Mouse (Mus musculus): ENCODE results near the gene Arhgap15. TPM values are rescaled to one million over a fixed set of nuclear protein-coding genes. Genes with fewer than 3 reads are reported as not detected.
A peak's percentile ranks its signal among the peaks of the same experiment; 100 is the strongest.

Gene Arhgap15
- polyA plus RNA-seq, 1 experiment from 2014 or later, result 1.0 TPM

DNA sequence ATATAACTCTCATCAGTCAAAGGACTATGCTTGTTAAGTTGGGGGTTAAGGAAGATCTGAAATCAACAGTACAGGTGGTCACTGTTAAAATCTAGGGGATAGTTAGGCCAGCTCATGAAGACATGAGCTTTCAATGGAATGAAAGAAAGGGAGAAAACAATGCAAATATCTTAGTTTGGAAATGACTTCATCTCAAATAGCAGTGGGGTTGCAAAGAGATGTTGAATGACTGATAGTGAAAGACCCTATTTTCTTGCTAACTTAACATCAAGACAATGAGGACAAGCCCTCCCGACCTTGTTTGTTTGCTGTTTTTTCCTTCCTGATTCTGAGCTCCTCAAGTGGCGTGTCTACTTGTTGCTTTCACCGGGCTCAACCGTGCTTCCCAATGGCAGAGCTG lies 597.6 kb downstream of the Arhgap15 start:
- DNase-seq (ENCODE audit: low spot score) (no peak), ATAC-seq (no peak)
- no peaks in the 10 kb centered on the region for H3K36me3 ChIP-seq (ENCODE audit: control insufficient read depth, insufficient read depth, low read length)
- H3K4me1 ChIP-seq (ENCODE audit: control insufficient read depth, insufficient read depth, low read length), result peaks cover 2% of the 10 kb centered on the region; the same call in 1 of the 2 replicates
- H3K4me2 ChIP-seq (ENCODE audit: low read length), result no peak overlapping the region
- H3K4me3 ChIP-seq (ENCODE audit: low read depth, low read length), result no peak overlapping the region
- H3K27ac ChIP-seq (ENCODE audit: low read depth, low read length), result no peak overlapping the region
- no peaks in the 10 kb centered on the region for H3K9me3 ChIP-seq (replicated peaks; ENCODE audit: control insufficient read depth, low read length)
- no peaks in the 10 kb centered on the region for H3K27me3 ChIP-seq (replicated peaks; ENCODE audit: control insufficient read depth, insufficient read depth, low read length)
- 86% methylated on average over 4 of the region's 4 CpGs for WGBS
- no peak overlapping the region for H3K9ac ChIP-seq (ENCODE audit: low read length)

- DNase-seq (ENCODE audit: low spot score) (no peak), ATAC-seq (no peak)
- no peaks in the 10 kb centered on the region for H3K9me3 ChIP-seq (replicated peaks; ENCODE audit: control insufficient read depth, low read length)
- H3K36me3 ChIP-seq (ENCODE audit: control insufficient read depth, insufficient read depth, low read length), result no peaks in the 10 kb centered on the region
- no peak overlapping the region for H3K4me2 ChIP-seq (ENCODE audit: low read length)
- no peak overlapping the region for H3K4me3 ChIP-seq (ENCODE audit: low read depth, low read length)
- no peaks in the 10 kb centered on the region for H3K27me3 ChIP-seq (replicated peaks; ENCODE audit: control insufficient read depth, insufficient read depth, low read length)
- H3K4me1 ChIP-seq (ENCODE audit: control insufficient read depth, insufficient read depth, low read length), result no peaks in the 10 kb centered on the region
- no peak overlapping the region for H3K9ac ChIP-seq (ENCODE audit: low read length)
- 67% methylated on average over 5 of the region's 5 CpGs for WGBS
- no peak overlapping the region for H3K27ac ChIP-seq (ENCODE audit: low read depth, low read length)
Measured at GRCm38 (mm10) chr2:44347781-44348180, 599.2 kb downstream of the Arhgap15 start.

DNA sequence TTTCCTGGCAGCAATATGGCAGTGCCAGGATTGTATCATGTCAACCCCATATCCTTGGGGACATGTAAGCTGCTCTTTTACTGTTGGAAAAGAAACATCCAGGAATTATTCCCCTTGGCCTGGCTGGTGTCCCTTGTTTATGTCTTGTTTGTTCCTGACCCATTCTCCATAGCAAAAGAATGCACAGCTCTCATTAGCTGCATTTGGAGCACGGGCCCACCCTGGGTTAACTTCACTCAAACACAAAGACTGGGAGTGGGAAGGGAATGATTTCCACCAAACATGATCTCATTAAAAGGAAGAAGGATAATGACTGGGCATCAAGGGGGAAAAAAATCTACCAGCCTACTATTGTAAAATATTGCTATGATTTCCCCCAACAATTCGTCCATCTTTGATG lies 600.5 kb downstream of the Arhgap15 start:
- ATAC-seq, result no peak
- H3K4me3 ChIP-seq (ENCODE audit: low read depth, low read length), result no peak overlapping the region
- H3K27ac ChIP-seq (ENCODE audit: low read depth, low read length), result no peak overlapping the region
- no peak for DNase-seq (ENCODE audit: low spot score)
- no peaks in the 10 kb centered on the region for H3K36me3 ChIP-seq (ENCODE audit: control insufficient read depth, insufficient read depth, low read length)
- H3K4me1 ChIP-seq (ENCODE audit: control insufficient read depth, insufficient read depth, low read length), result no peaks in the 10 kb centered on the region
- no peaks in the 10 kb centered on the region for H3K27me3 ChIP-seq (replicated peaks; ENCODE audit: control insufficient read depth, insufficient read depth, low read length)
- no peak overlapping the region for H3K9ac ChIP-seq (ENCODE audit: low read length)
- no peaks in the 10 kb centered on the region for H3K9me3 ChIP-seq (replicated peaks; ENCODE audit: control insufficient read depth, low read length)
- WGBS, result 20% methylated on average over 2 of the region's 2 CpGs
- H3K4me2 ChIP-seq (ENCODE audit: low read length), result no peak overlapping the region

DNA sequence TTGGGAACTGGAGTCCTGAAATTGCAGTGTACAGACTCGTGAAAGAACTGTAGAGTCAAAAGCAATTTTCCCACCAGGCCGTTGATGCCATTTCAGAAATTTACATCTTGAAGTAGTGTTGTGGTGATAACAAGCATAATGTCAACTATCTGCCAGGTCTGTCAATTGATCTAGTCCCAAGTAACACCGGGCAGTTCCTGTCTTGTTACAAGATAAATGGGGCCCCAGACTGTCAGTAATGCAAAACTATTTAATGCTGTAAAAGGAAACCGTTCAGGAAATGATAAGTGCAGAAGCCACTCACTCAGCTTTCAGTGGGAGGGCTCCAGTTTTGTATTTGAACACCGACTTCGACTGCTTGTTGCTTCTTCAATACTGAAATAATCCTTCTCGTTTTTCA lies 604.3 kb downstream of the Arhgap15 start:
- ATAC-seq, result no peak

GRCm38 (mm10) chr2:44353594-44353993 lies 605.0 kb downstream of the Arhgap15 start:
- Histone ChIP-seq H3K9ac (ENCODE audit: low read length) (no peak overlapping the region), H3K27me3 (replicated peaks; ENCODE audit: control insufficient read depth, insufficient read depth, low read length) (no peaks in the 10 kb centered on the region), H3K27ac (ENCODE audit: low read depth, low read length) (no peak overlapping the region), H3K9me3 (replicated peaks; ENCODE audit: control insufficient read depth, low read length) (no peaks in the 10 kb centered on the region), H3K4me1 (ENCODE audit: control insufficient read depth, insufficient read depth, low read length) (no peaks in the 10 kb centered on the region), H3K4me3 (ENCODE audit: low read depth, low read length) (no peak overlapping the region), H3K4me2 (ENCODE audit: low read length) (no peak overlapping the region), H3K36me3 (ENCODE audit: control insufficient read depth, insufficient read depth, low read length) (no peaks in the 10 kb centered on the region)
- WGBS, result 89% methylated on average over 4 of the region's 4 CpGs
- ATAC-seq, result no peak
- peak; percentile 41 for DNase-seq (ENCODE audit: low spot score)

More for the DNA sequence above, 604.3 kb downstream of the Arhgap15 start:
- H3K9me3 ChIP-seq (replicated peaks; ENCODE audit: control insufficient read depth, low read length), result no peaks in the 10 kb centered on the region
- H3K36me3 ChIP-seq (ENCODE audit: control insufficient read depth, insufficient read depth, low read length), result no peaks in the 10 kb centered on the region
- no peak overlapping the region for H3K27ac ChIP-seq (ENCODE audit: low read depth, low read length)
- H3K9ac ChIP-seq (ENCODE audit: low read length), result no peak overlapping the region
- H3K27me3 ChIP-seq (replicated peaks; ENCODE audit: control insufficient read depth, insufficient read depth, low read length), result no peaks in the 10 kb centered on the region
- WGBS, result 85% methylated on average over 7 of the region's 7 CpGs
- no peak for DNase-seq (ENCODE audit: low spot score)
- H3K4me1 ChIP-seq (ENCODE audit: control insufficient read depth, insufficient read depth, low read length), result no peaks in the 10 kb centered on the region
- no peak overlapping the region for H3K4me3 ChIP-seq (ENCODE audit: low read depth, low read length)
- no peak overlapping the region for H3K4me2 ChIP-seq (ENCODE audit: low read length)

DNA sequence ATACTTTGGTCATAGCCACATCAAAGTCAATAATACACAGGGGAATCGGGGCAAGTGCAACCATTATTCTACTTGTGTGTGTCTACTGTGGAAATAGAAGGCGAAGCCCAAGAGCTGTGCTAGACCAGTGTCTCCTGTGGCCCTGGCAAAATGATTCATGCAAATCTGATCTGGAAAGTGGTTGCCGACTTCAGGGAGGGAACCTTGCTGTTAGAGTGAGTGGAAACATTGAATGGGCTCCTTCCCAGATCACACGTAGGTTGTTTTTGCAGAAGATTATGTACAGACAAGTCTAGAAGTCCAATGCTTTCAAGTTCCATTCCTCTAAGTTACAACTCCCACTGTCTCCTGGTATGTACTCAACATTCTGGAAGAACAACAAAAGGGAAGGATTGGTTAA lies 606.2 kb downstream of the Arhgap15 start:
- WGBS, result 91% methylated on average over 4 of the region's 4 CpGs

DNA sequence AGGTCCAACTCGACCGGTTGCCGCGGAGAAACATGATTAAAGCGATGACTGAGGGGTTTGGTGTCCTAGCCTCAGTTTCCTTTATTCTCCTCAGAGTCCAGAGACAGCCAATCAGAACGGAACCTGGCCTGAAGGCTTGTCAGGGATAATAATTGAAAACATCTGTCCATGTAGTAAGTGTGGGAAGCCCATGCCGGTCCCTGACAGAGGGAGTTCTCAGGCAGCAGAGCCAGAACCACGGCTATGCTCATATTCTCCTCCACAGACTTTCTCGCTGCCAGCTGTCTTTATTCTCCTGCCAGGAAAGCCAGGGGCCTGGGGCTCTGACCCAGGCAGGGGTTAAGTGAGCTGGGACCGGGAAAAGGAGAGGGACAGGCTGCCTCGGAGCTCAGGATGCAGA lies 606.7 kb downstream of the Arhgap15 start:
- Histone ChIP-seq H3K9ac (ENCODE audit: low read length) (no peak overlapping the region), H3K27ac (ENCODE audit: low read depth, low read length) (no peak overlapping the region), H3K4me2 (ENCODE audit: low read length) (no peak overlapping the region), H3K36me3 (ENCODE audit: control insufficient read depth, insufficient read depth, low read length) (no peaks in the 10 kb centered on the region), H3K9me3 (replicated peaks; ENCODE audit: control insufficient read depth, low read length) (no peaks in the 10 kb centered on the region), H3K27me3 (replicated peaks; ENCODE audit: control insufficient read depth, insufficient read depth, low read length) (no peaks in the 10 kb centered on the region), H3K4me1 (ENCODE audit: control insufficient read depth, insufficient read depth, low read length) (no peaks in the 10 kb centered on the region), H3K4me3 (ENCODE audit: low read depth, low read length) (no peak overlapping the region)
- DNase-seq (ENCODE audit: low spot score), result no peak
- ATAC-seq, result no peak
- 78% methylated on average over 11 of the region's 11 CpGs for WGBS

More for the DNA sequence above, 606.2 kb downstream of the Arhgap15 start:
- Histone ChIP-seq H3K9ac (ENCODE audit: low read length) (no peak overlapping the region), H3K27me3 (replicated peaks; ENCODE audit: control insufficient read depth, insufficient read depth, low read length) (no peaks in the 10 kb centered on the region), H3K27ac (ENCODE audit: low read depth, low read length) (no peak overlapping the region), H3K36me3 (ENCODE audit: control insufficient read depth, insufficient read depth, low read length) (no peaks in the 10 kb centered on the region), H3K4me2 (ENCODE audit: low read length) (no peak overlapping the region), H3K4me1 (ENCODE audit: control insufficient read depth, insufficient read depth, low read length) (no peaks in the 10 kb centered on the region), H3K4me3 (ENCODE audit: low read depth, low read length) (no peak overlapping the region), H3K9me3 (replicated peaks; ENCODE audit: control insufficient read depth, low read length) (no peaks in the 10 kb centered on the region)
- ATAC-seq (no peak), DNase-seq (ENCODE audit: low spot score) (no peak)

- ATAC-seq, result no peak
- Histone ChIP-seq H3K9ac (ENCODE audit: low read length) (no peak overlapping the region), H3K27ac (ENCODE audit: low read depth, low read length) (no peak overlapping the region), H3K4me3 (ENCODE audit: low read depth, low read length) (no peak overlapping the region), H3K4me1 (ENCODE audit: control insufficient read depth, insufficient read depth, low read length) (no peaks in the 10 kb centered on the region), H3K9me3 (replicated peaks; ENCODE audit: control insufficient read depth, low read length) (no peaks in the 10 kb centered on the region), H3K27me3 (replicated peaks; ENCODE audit: control insufficient read depth, insufficient read depth, low read length) (no peaks in the 10 kb centered on the region), H3K36me3 (ENCODE audit: control insufficient read depth, insufficient read depth, low read length) (no peaks in the 10 kb centered on the region), H3K4me2 (ENCODE audit: low read length) (no peak overlapping the region)
- DNase-seq (ENCODE audit: low spot score), result no peak
- WGBS, result 80% methylated on average over 5 of the region's 5 CpGs
Measured at GRCm38 (mm10) chr2:44356248-44356886, 607.7 kb downstream of the Arhgap15 start.

DNA sequence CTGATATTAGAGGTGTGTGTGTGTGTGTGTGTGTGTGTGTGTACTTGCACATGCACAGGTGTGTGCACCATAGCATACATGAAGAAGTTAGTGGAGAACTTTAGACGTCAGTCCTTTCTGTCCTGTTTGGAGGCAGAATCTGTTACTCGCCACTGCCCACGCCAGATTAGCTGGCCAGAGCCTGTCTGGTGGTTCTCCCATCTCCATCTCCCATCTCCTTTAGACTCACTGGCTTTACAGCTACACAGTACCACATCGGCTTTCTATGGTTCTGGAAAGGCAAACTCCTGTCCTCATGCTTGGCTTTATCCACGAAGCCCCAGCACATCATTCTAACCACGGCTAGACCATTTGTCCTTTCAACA lies 608.2 kb downstream of the Arhgap15 start:
- no peak for DNase-seq (ENCODE audit: low spot score)
- H3K36me3 ChIP-seq (ENCODE audit: control insufficient read depth, insufficient read depth, low read length), result no peaks in the 10 kb centered on the region
- no peaks in the 10 kb centered on the region for H3K9me3 ChIP-seq (replicated peaks; ENCODE audit: control insufficient read depth, low read length)
- H3K4me2 ChIP-seq (ENCODE audit: low read length), result no peak overlapping the region
- no peak overlapping the region for H3K9ac ChIP-seq (ENCODE audit: low read length)
- 96% methylated on average over 6 of the region's 6 CpGs for WGBS
- H3K27ac ChIP-seq (ENCODE audit: low read depth, low read length), result no peak overlapping the region
- no peak overlapping the region for H3K4me3 ChIP-seq (ENCODE audit: low read depth, low read length)
- no peaks in the 10 kb centered on the region for H3K4me1 ChIP-seq (ENCODE audit: control insufficient read depth, insufficient read depth, low read length)
- H3K27me3 ChIP-seq (replicated peaks; ENCODE audit: control insufficient read depth, insufficient read depth, low read length), result no peaks in the 10 kb centered on the region
- no peak for ATAC-seq

Measured in forebrain, embryonic 14.5 days (tissue).